ENCODE assay signal across 13 mouse cellular contexts in genomic region chr7:24637046-24637445, GRCm38 (mm10). TPM values are rescaled to one million over a fixed set of nuclear protein-coding genes. Genes with fewer than 3 reads are reported as not detected.
DNase-seq lines count a peak whose midpoint lies in the region; ATAC-seq lines count a peak whose summit lies in the region.
"Had no signal": no experiment of that assay in that cellular context is flagged by ENCODE, and none has a peak within 500 bp of the region (broad histone marks: within the 10 kb centered on the region; RNA-seq: fewer than 3 reads in every experiment).

No protein-coding gene starts in this region.

- H3K4me2 ChIP-seq in kidney, embryonic 15.5 days: peak overlapping the region; percentile 73
- peak overlapping the region; percentile 70; the same call in 1 of the 2 replicates for H3K4me2 ChIP-seq in limb, embryonic 15.5 days
- H3K4me2 ChIP-seq in stomach, embryonic 15.5 days: peak overlapping the region; percentile 90

- H3K4me1 ChIP-seq in kidney, embryonic 15.5 days: peaks cover 31% of the 10 kb centered on the region
- peaks cover 26% of the 10 kb centered on the region for H3K4me1 ChIP-seq in hindbrain, embryonic 10.5 days (replicated peaks)
- peaks cover 17% of the 10 kb centered on the region for H3K4me1 ChIP-seq in limb, embryonic 15.5 days
- 0 out of 2 replicates have a peak, but pooled peaks cover 5% of the 10 kb centered on the region for H3K4me1 ChIP-seq in stomach, embryonic 15.5 days

- no peak for DNase-seq in kidney, postnatal 36 days
- DNase-seq in hindbrain, embryonic 10.5 days (ENCODE audit: low spot score): no peak
- DNase-seq in urinary bladder, postnatal 36 days (ENCODE audit: low spot score in 2 of 2): no peak
- no peak for DNase-seq in left cerebral cortex, postnatal 4 days
- DNase-seq in right cerebral cortex, postnatal 14 days: no peak
- DNase-seq: cerebellum, adult 18-20 months; layer of hippocampus, postnatal 36 days had no signal

- H3K4me3 ChIP-seq in kidney, embryonic 15.5 days (replicated peaks): peak overlapping the region; percentile 48
- H3K4me3 ChIP-seq in hindbrain, embryonic 10.5 days: peak overlapping the region; percentile 51
- peak overlapping the region; percentile 40 for H3K4me3 ChIP-seq in limb, embryonic 15.5 days
- H3K4me3 ChIP-seq in stomach, embryonic 15.5 days (replicated peaks): peak overlapping the region; percentile 39

- no peaks in the 10 kb centered on the region for H3K36me3 ChIP-seq in kidney, embryonic 15.5 days
- H3K36me3 ChIP-seq in hindbrain, embryonic 10.5 days: no peaks in the 10 kb centered on the region
- no peaks in the 10 kb centered on the region for H3K36me3 ChIP-seq in limb, embryonic 15.5 days
- H3K36me3 ChIP-seq in stomach, embryonic 15.5 days: no peaks in the 10 kb centered on the region

- no peak overlapping the region for H3K27ac ChIP-seq in kidney, embryonic 15.5 days
- H3K27ac ChIP-seq in hindbrain, embryonic 10.5 days: no peak overlapping the region
- no peak overlapping the region for H3K27ac ChIP-seq in limb, embryonic 15.5 days
- H3K27ac ChIP-seq in stomach, embryonic 15.5 days: no peak overlapping the region

- H3K27me3 ChIP-seq in kidney, embryonic 15.5 days: peaks cover 61% of the 10 kb centered on the region
- peaks cover 77% of the 10 kb centered on the region for H3K27me3 ChIP-seq in hindbrain, embryonic 10.5 days (ENCODE audit: insufficient read depth, poor library complexity, severe bottlenecking)
- peaks cover 54% of the 10 kb centered on the region for H3K27me3 ChIP-seq in limb, embryonic 15.5 days
- peaks cover 37% of the 10 kb centered on the region for H3K27me3 ChIP-seq in stomach, embryonic 15.5 days (replicated peaks)

- intact Hi-C loops in left cerebral cortex, postnatal 4 days (cut with DNase I): no loop called here

- peak; percentile 33; the same call in 1 of the 2 replicates for ATAC-seq in kidney, embryonic 15.5 days (replicated peaks; ENCODE audit: low FRiP score)
- no peak for ATAC-seq in limb, embryonic 15.5 days (ENCODE audit: insufficient number of reproducible peaks, low FRiP score, low TSS enrichment, low read depth)
- ATAC-seq in stomach, embryonic 15.5 days (ENCODE audit: insufficient read depth, low FRiP score, low read depth): no peak

- WGBS in kidney, embryonic 15.5 days: 3% methylated on average over 18 of the region's 18 CpGs
- WGBS in hindbrain, embryonic 10.5 days: 2% methylated on average over 18 of the region's 18 CpGs
- 2% methylated on average over 18 of the region's 18 CpGs for WGBS in limb, embryonic 15.5 days
- 2% methylated on average over 18 of the region's 18 CpGs for WGBS in stomach, embryonic 15.5 days

- H3K9me3 ChIP-seq in kidney, embryonic 15.5 days (replicated peaks): no peaks in the 10 kb centered on the region
- H3K9me3 ChIP-seq in hindbrain, embryonic 10.5 days: peaks cover 2% of the 10 kb centered on the region; the same call in 1 of the 2 replicates
- no peaks in the 10 kb centered on the region for H3K9me3 ChIP-seq in limb, embryonic 15.5 days
- no peaks in the 10 kb centered on the region for H3K9me3 ChIP-seq in stomach, embryonic 15.5 days
- H3K9me3 ChIP-seq: megakaryocyte, embryonic 14.5 days had no signal

- H3K9ac ChIP-seq in kidney, embryonic 15.5 days: no peak overlapping the region
- H3K9ac ChIP-seq in limb, embryonic 15.5 days: no peak overlapping the region
- no peak overlapping the region for H3K9ac ChIP-seq in stomach, embryonic 15.5 days

RNA-seq across cellular contexts. Expression of gene Lypd3, which starts 0.7 kb away (rescaled TPM):
- polyA plus RNA-seq in kidney, embryonic 15.5 days (2015; fragmentation: Nextera tagmentation; extraction: Ambion mirVana): 1.0 and 1.2 TPM in 2 replicates
- polyA plus RNA-seq in hindbrain, embryonic 10.5 days (2016; fragmentation: Nextera tagmentation; extraction: Ambion mirVana): 0.47 and 2.1 TPM in 2 replicates
- 125 and 128 TPM in 2 replicates for polyA plus RNA-seq in limb, embryonic 15.5 days (2015; fragmentation: Nextera tagmentation; extraction: Ambion mirVana)
- 22.6 and 42.2 TPM in 2 replicates for polyA plus RNA-seq in stomach, embryonic 15.5 days (2015; fragmentation: Nextera tagmentation; extraction: Ambion mirVana)
- under 1 TPM; 0.68 to 0.77 TPM for total RNA-seq in left cerebral cortex, postnatal 4 days (2021)
- total RNA-seq: heart, postnatal 25 days had no signal
- polyA plus RNA-seq: frontal cortex, adult 2 months had no signal

RNA-seq across cellular contexts. Expression of gene Phldb3, which starts 26.5 kb away (rescaled TPM):
- 0.15 and 0.17 TPM in 2 replicates for polyA plus RNA-seq in kidney, embryonic 15.5 days (2015; fragmentation: Nextera tagmentation; extraction: Ambion mirVana)
- not detected in 2 replicates for polyA plus RNA-seq in hindbrain, embryonic 10.5 days (2016; fragmentation: Nextera tagmentation; extraction: Ambion mirVana)
- polyA plus RNA-seq in limb, embryonic 15.5 days (2015; fragmentation: Nextera tagmentation; extraction: Ambion mirVana): 1.4 and 1.7 TPM in 2 replicates
- 0.43 and 0.54 TPM in 2 replicates for polyA plus RNA-seq in stomach, embryonic 15.5 days (2015; fragmentation: Nextera tagmentation; extraction: Ambion mirVana)
- total RNA-seq in left cerebral cortex, postnatal 4 days (2021): under 1 TPM; 0.48 to 0.72 TPM

RNA-seq across cellular contexts. Expression of gene Tex101, which starts 39.4 kb away (rescaled TPM):
- not detected in 2 replicates for polyA plus RNA-seq in kidney, embryonic 15.5 days (2015; fragmentation: Nextera tagmentation; extraction: Ambion mirVana)
- not detected in 2 replicates for polyA plus RNA-seq in hindbrain, embryonic 10.5 days (2016; fragmentation: Nextera tagmentation; extraction: Ambion mirVana)
- polyA plus RNA-seq in limb, embryonic 15.5 days (2015; fragmentation: Nextera tagmentation; extraction: Ambion mirVana): not detected in 2 replicates
- 0.21 TPM in 1 of 2 replicates, not detected in the other for polyA plus RNA-seq in stomach, embryonic 15.5 days (2015; fragmentation: Nextera tagmentation; extraction: Ambion mirVana)
- not detected for total RNA-seq in left cerebral cortex, postnatal 4 days (2021)
- total RNA-seq: heart, postnatal 25 days; layer of hippocampus, postnatal 36 days had no signal
- polyA plus RNA-seq: frontal cortex, adult 2 months had no signal

RNA-seq across cellular contexts. Expression of gene Zfp575, which starts 49.6 kb away (rescaled TPM):
- 4.0 and 5.5 TPM in 2 replicates for polyA plus RNA-seq in kidney, embryonic 15.5 days (2015; fragmentation: Nextera tagmentation; extraction: Ambion mirVana)
- 2.0 and 3.2 TPM in 2 replicates for polyA plus RNA-seq in hindbrain, embryonic 10.5 days (2016; fragmentation: Nextera tagmentation; extraction: Ambion mirVana)
- polyA plus RNA-seq in limb, embryonic 15.5 days (2015; fragmentation: Nextera tagmentation; extraction: Ambion mirVana): 5.2 and 6.4 TPM in 2 replicates
- polyA plus RNA-seq in stomach, embryonic 15.5 days (2015; fragmentation: Nextera tagmentation; extraction: Ambion mirVana): 4.3 and 5.0 TPM in 2 replicates
- 10 to 100 TPM; 11.7 to 13.0 TPM for total RNA-seq in left cerebral cortex, postnatal 4 days (2021)

RNA-seq across cellular contexts. Expression of gene Ethe1, which starts 49.7 kb away (rescaled TPM):
- 46.8 and 48.4 TPM in 2 replicates for polyA plus RNA-seq in kidney, embryonic 15.5 days (2015; fragmentation: Nextera tagmentation; extraction: Ambion mirVana)
- 22.2 and 23.2 TPM in 2 replicates for polyA plus RNA-seq in hindbrain, embryonic 10.5 days (2016; fragmentation: Nextera tagmentation; extraction: Ambion mirVana)
- polyA plus RNA-seq in limb, embryonic 15.5 days (2015; fragmentation: Nextera tagmentation; extraction: Ambion mirVana): 28.0 and 28.7 TPM in 2 replicates
- 31.1 and 37.1 TPM in 2 replicates for polyA plus RNA-seq in stomach, embryonic 15.5 days (2015; fragmentation: Nextera tagmentation; extraction: Ambion mirVana)
- 10 to 100 TPM; 16.1 to 17.5 TPM for total RNA-seq in left cerebral cortex, postnatal 4 days (2021)
